Mouse (Mus musculus): ENCODE results near the gene Sept9. TPM values are rescaled to one million over a fixed set of nuclear protein-coding genes. Genes with fewer than 3 reads are reported as not detected.
A peak's percentile ranks its signal among the peaks of the same experiment; 100 is the strongest.

The Sept9 gene
- polyA plus RNA-seq, 1 experiment from 2014 or later, result 123 TPM

- WGBS, result 34% methylated on average over 15 of the region's 15 CpGs
- H3K9ac ChIP-seq (replicated peaks; ENCODE audit: low read length), result no peak overlapping the region
- peak overlapping the region; percentile 30; the same call in 1 of the 2 replicates for H3K4me2 ChIP-seq (replicated peaks; ENCODE audit: low read depth, low read length)
- no peaks in the 10 kb centered on the region for H3K36me3 ChIP-seq (ENCODE audit: insufficient read depth, low read length)
- H3K9me3 ChIP-seq (ENCODE audit: low read length), result no peaks in the 10 kb centered on the region
- no peak overlapping the region for H3K27ac ChIP-seq (ENCODE audit: low read length)
- H3K27me3 ChIP-seq (ENCODE audit: insufficient read depth, low read length), result peaks cover 34% of the 10 kb centered on the region
- H3K4me1 ChIP-seq (ENCODE audit: insufficient read depth, low read length), result peaks cover 22% of the 10 kb centered on the region
- H3K4me3 ChIP-seq (ENCODE audit: low read length), result no peak overlapping the region
- ATAC-seq (ENCODE audit: low FRiP score, low TSS enrichment), result no peak
Observed at GRCm38 (mm10) chr11:117385331-117386103, 186.1 kb downstream of the Sept9 start.

DNA sequence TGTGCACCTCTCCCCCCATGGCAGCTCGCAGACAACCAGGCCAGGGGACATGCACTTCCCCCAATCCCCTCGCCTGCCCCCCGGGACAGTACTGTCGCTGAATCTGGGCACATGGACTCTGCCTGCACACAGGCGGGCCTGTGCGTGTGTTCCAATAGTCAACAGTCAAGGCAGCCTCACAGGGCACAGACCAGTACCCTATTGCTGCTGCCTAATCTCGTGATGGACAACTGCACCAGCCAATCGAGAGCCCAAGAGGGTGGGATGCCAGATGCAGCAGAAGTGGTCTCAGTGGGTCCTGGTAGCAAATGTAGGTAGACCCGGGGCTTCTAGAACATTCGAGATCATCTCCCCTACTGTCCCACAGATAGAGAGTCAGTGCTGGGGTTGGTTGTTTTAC lies 187.8 kb downstream of the Sept9 start:
- H3K36me3 ChIP-seq (ENCODE audit: insufficient read depth, low read length), result no peaks in the 10 kb centered on the region
- peaks cover 35% of the 10 kb centered on the region for H3K4me1 ChIP-seq (ENCODE audit: insufficient read depth, low read length)
- 65% methylated on average over 10 of the region's 10 CpGs for WGBS
- H3K27me3 ChIP-seq (ENCODE audit: insufficient read depth, low read length), result peaks cover 37% of the 10 kb centered on the region
- no peak overlapping the region for H3K4me2 ChIP-seq (replicated peaks; ENCODE audit: low read depth, low read length)
- H3K27ac ChIP-seq (ENCODE audit: low read length), result no peak overlapping the region
- ATAC-seq (ENCODE audit: low FRiP score, low TSS enrichment), result no peak
- H3K9me3 ChIP-seq (ENCODE audit: low read length), result no peaks in the 10 kb centered on the region
- H3K4me3 ChIP-seq (ENCODE audit: low read length), result no peak overlapping the region
- no peak overlapping the region for H3K9ac ChIP-seq (replicated peaks; ENCODE audit: low read length)

DNA sequence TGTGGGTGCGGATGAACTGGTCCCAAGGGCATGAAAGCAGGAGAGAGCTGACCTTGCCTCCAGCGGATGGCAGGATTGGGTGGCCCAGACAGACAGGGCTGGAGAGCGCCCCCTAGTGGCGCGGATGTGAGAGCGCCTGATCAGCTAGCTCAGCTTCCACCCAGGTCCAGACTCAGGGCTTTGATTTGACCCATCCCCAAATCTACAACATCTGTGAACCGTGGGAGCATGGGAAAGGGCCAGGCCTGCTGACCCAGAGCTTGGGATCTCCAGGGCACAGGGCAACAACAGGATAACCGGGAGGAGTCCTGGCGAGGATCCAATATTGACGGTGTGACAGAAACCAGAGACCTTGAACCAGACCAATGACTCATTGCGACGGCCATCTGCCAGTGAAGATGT lies 190.5 kb downstream of the Sept9 start:
- Histone ChIP-seq H3K9me3 (ENCODE audit: low read length) (no peaks in the 10 kb centered on the region), H3K9ac (replicated peaks; ENCODE audit: low read length) (no peak overlapping the region), H3K36me3 (ENCODE audit: insufficient read depth, low read length) (no peaks in the 10 kb centered on the region), H3K4me3 (ENCODE audit: low read length) (no peak overlapping the region), H3K27me3 (ENCODE audit: insufficient read depth, low read length) (peaks cover 34% of the 10 kb centered on the region), H3K27ac (ENCODE audit: low read length) (no peak overlapping the region), H3K4me1 (ENCODE audit: insufficient read depth, low read length) (peaks cover 47% of the 10 kb centered on the region), H3K4me2 (replicated peaks; ENCODE audit: low read depth, low read length) (no peak overlapping the region)
- WGBS, result 15% methylated on average over 12 of the region's 12 CpGs
- ATAC-seq (ENCODE audit: low FRiP score, low TSS enrichment), result no peak

DNA sequence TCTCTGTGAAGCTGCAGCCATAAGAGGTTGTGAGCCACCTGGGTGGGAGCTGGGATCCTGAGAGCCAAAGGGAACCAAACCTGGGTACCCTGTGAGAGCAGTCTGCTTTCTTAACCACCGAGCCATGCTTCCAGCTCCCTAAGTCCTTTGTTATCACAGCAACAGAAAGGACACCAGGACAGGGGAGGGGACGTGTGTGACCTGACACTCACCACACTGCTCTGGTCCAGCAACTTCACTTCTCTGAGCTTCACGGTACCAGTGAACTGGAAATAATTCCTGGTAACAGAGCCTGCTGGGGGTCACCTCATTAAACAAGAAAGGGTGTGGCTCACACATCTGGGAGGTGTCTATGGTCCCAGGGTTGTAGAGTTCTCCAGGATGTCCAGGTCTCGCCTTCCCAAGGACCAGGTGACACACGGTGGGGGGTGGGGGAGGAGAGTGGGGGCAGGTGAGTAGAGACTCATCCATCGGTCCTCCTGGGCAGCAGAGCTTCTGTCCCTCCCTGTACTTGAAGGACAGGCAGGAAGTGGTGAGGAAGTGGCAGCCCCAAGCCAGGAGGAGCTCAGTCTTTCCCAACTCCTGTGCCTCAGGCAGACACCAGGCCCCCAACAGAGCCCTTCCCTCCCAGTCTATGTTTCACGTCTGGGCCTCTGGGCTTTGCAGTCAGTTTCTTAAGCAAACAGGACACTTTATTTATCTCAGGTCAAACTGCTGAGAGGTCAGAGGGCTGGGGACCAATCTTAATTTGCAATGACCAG lies 191.5 kb downstream of the Sept9 start:
- peaks cover 38% of the 10 kb centered on the region for H3K27me3 ChIP-seq (ENCODE audit: insufficient read depth, low read length)
- H3K36me3 ChIP-seq (ENCODE audit: insufficient read depth, low read length), result no peaks in the 10 kb centered on the region
- H3K9me3 ChIP-seq (ENCODE audit: low read length), result no peaks in the 10 kb centered on the region
- H3K4me3 ChIP-seq (ENCODE audit: low read length), result no peak overlapping the region
- H3K4me2 ChIP-seq (replicated peaks; ENCODE audit: low read depth, low read length), result no peak overlapping the region
- ATAC-seq (ENCODE audit: low FRiP score, low TSS enrichment), result peak; percentile 65
- peak overlapping the region; percentile 22; the same call in 1 of the 2 replicates for H3K9ac ChIP-seq (replicated peaks; ENCODE audit: low read length)
- H3K27ac ChIP-seq (ENCODE audit: low read length), result 0 out of 2 replicates have a peak overlapping the region, but pooled peaks have one; percentile 11
- H3K4me1 ChIP-seq (ENCODE audit: insufficient read depth, low read length), result peaks cover 46% of the 10 kb centered on the region
- whole genome bisulfite sequencing, result 5% methylated on average over 7 of the region's 7 CpGs

GRCm38 (mm10) chr11:117392251-117392650 lies 192.8 kb downstream of the Sept9 start:
- WGBS, result 76% methylated on average over 2 of the region's 2 CpGs
- Histone ChIP-seq H3K27me3 (ENCODE audit: insufficient read depth, low read length) (peaks cover 31% of the 10 kb centered on the region), H3K9me3 (ENCODE audit: low read length) (no peaks in the 10 kb centered on the region), H3K4me1 (ENCODE audit: insufficient read depth, low read length) (peaks cover 46% of the 10 kb centered on the region), H3K4me2 (replicated peaks; ENCODE audit: low read depth, low read length) (no peak overlapping the region), H3K9ac (replicated peaks; ENCODE audit: low read length) (no peak overlapping the region), H3K27ac (ENCODE audit: low read length) (no peak overlapping the region), H3K36me3 (ENCODE audit: insufficient read depth, low read length) (no peaks in the 10 kb centered on the region), H3K4me3 (ENCODE audit: low read length) (no peak overlapping the region)
- ATAC-seq (ENCODE audit: low FRiP score, low TSS enrichment), result no peak

DNA sequence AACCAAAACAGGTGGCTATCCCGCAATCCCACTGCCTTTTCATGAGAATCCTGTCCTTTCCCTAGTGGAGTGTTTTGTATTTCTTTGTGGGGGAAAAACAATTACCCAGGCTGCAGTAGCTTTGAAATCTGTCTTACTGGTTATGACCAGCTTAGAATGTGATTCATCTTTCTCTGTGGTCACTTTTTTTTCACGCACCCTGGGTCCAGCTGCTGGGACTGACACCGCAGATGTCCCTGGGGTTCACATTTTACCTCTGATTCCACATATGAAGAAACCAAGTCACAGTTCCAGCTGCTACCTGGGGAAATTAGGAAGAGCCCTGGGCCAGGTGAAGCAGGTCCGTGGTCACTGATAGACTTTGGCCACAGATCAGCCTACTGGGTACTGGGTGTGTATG lies 194.3 kb downstream of the Sept9 start:
- H3K4me3 ChIP-seq (ENCODE audit: low read length), result no peak overlapping the region

DNA sequence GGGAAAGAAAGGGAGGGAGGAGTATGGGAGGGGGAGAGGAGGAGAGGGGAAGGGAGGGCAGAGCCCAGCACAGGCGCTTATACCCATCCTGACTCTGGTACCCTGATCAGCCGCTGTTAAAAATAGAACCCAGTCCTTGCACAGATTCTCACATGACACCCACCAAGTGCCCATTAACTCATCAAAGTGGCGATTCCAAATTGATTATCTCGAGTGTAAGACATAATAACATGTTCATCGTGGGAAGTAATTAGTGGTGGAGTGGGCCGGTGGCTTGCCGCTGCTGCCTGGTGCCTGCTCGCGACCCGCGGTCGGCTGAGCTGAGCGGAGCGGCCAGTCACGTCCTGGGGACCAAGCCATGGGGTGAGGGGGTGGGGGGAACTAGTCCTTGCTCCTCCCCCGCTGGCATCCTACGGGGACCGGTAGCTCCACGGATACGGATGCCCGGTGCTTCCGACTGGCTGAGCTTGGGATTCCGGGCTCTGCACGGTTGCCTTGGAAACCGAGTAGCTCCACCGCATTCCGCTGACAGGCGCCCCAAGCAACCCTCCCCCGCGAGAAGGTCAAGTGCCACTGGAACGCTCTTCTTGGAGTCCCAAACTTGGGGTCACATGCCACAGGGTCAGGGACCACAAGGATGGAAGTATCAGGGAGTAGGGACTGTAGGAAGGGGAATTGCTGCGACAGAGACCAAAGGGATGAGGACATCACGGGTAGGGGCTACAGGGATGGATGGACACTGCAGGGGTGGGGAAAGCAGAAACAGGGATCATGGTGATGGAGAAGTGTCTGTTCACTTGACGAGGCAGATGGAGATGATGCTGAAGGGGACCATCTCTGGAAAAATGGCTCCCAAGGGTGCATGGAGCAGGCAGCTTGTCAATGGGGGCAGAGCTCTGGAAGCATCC lies 195.0 kb downstream of the Sept9 start:
- Histone ChIP-seq H3K4me1 (ENCODE audit: insufficient read depth, low read length) (peaks cover 41% of the 10 kb centered on the region), H3K36me3 (ENCODE audit: insufficient read depth, low read length) (no peaks in the 10 kb centered on the region), H3K9ac (replicated peaks; ENCODE audit: low read length) (no peak overlapping the region)

More for the DNA sequence above, 194.3 kb downstream of the Sept9 start:
- no peak for ATAC-seq (ENCODE audit: low FRiP score, low TSS enrichment)
- Histone ChIP-seq H3K36me3 (ENCODE audit: insufficient read depth, low read length) (no peaks in the 10 kb centered on the region), H3K27me3 (ENCODE audit: insufficient read depth, low read length) (peaks cover 36% of the 10 kb centered on the region), H3K4me1 (ENCODE audit: insufficient read depth, low read length) (peaks cover 46% of the 10 kb centered on the region), H3K9ac (replicated peaks; ENCODE audit: low read length) (no peak overlapping the region), H3K4me2 (replicated peaks; ENCODE audit: low read depth, low read length) (no peak overlapping the region; the same call in 1 of the 2 replicates), H3K27ac (ENCODE audit: low read length) (no peak overlapping the region), H3K9me3 (ENCODE audit: low read length) (no peaks in the 10 kb centered on the region)
- 65% methylated on average over 4 of the region's 4 CpGs for WGBS

DNA sequence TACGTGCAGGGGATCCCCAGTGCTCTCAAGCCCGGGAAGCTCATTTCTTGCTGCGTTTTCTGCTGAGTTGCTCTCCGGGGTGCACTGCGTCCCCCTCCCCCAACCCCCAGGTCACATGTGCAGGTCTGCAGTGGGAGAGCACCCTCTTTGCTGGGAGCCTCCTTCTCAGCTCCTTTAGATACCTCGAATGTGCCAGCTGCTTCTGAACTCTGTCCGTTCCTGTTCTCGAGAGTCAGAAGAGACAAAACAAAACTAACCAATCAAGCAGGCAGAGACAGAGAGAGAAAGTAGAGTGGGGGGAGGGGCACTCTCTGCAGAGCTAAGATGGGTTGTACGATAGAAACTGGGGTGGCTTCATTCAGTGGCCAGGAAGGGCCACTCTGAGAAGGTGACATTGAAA lies 195.8 kb downstream of the Sept9 start:
- Histone ChIP-seq H3K36me3 (ENCODE audit: insufficient read depth, low read length) (no peaks in the 10 kb centered on the region), H3K27ac (ENCODE audit: low read length) (no peak overlapping the region), H3K4me1 (ENCODE audit: insufficient read depth, low read length) (peaks cover 34% of the 10 kb centered on the region), H3K4me2 (replicated peaks; ENCODE audit: low read depth, low read length) (peak overlapping the region; percentile 48), H3K4me3 (ENCODE audit: low read length) (no peak overlapping the region), H3K9me3 (ENCODE audit: low read length) (no peaks in the 10 kb centered on the region), H3K9ac (replicated peaks; ENCODE audit: low read length) (no peak overlapping the region), H3K27me3 (ENCODE audit: insufficient read depth, low read length) (peaks cover 46% of the 10 kb centered on the region)
- WGBS, result 6% methylated on average over 9 of the region's 9 CpGs
- ATAC-seq (ENCODE audit: low FRiP score, low TSS enrichment), result no peak

More for the DNA sequence above, 195.0 kb downstream of the Sept9 start:
- H3K27ac ChIP-seq (ENCODE audit: low read length), result no peak overlapping the region
- no peaks in the 10 kb centered on the region for H3K9me3 ChIP-seq (ENCODE audit: low read length)
- peak overlapping the region; percentile 18 for H3K4me3 ChIP-seq (ENCODE audit: low read length)
- peak; percentile 13; the same call in 1 of the 2 replicates for ATAC-seq (ENCODE audit: low FRiP score, low TSS enrichment)
- WGBS, result 2% methylated on average over 34 of the region's 34 CpGs
- peaks cover 41% of the 10 kb centered on the region for H3K27me3 ChIP-seq (ENCODE audit: insufficient read depth, low read length)
- peak overlapping the region; percentile 48 for H3K4me2 ChIP-seq (replicated peaks; ENCODE audit: low read depth, low read length)

GRCm38 (mm10) chr11:117396929-117397328 lies 197.5 kb downstream of the Sept9 start:
- Histone ChIP-seq H3K4me2 (replicated peaks; ENCODE audit: low read depth, low read length) (no peak overlapping the region), H3K9ac (replicated peaks; ENCODE audit: low read length) (no peak overlapping the region), H3K36me3 (ENCODE audit: insufficient read depth, low read length) (no peaks in the 10 kb centered on the region), H3K4me1 (ENCODE audit: insufficient read depth, low read length) (peaks cover 19% of the 10 kb centered on the region), H3K27ac (ENCODE audit: low read length) (no peak overlapping the region), H3K27me3 (ENCODE audit: insufficient read depth, low read length) (peaks cover 49% of the 10 kb centered on the region), H3K4me3 (ENCODE audit: low read length) (no peak overlapping the region), H3K9me3 (ENCODE audit: low read length) (no peaks in the 10 kb centered on the region)
- WGBS, result 53% methylated on average over 3 of the region's 3 CpGs
- no peak for ATAC-seq (ENCODE audit: low FRiP score, low TSS enrichment)

Data from kidney, embryonic 16.5 days (tissue).